Mouse (Mus musculus): Measurements from ENCODE around the gene Itpkc.

Gene Itpkc

GRCm38 (mm10) chr7:27237527-27237926, 9.1 kb upstream of the Itpkc start:
- DNase-seq (ENCODE audit: low spot score in 2 of 2), result no peak

- DNase-seq (ENCODE audit: low spot score in 2 of 2), result no peak
Observed at GRCm38 (mm10) chr7:27235726-27236125, 7.3 kb upstream of the Itpkc start.

- no peak for DNase-seq (ENCODE audit: low spot score in 2 of 2)
Observed at GRCm38 (mm10) chr7:27233300-27233699, 4.8 kb upstream of the Itpkc start.

- DNase-seq (ENCODE audit: low spot score in 2 of 2), result peak; percentile 78 to 88
Observed at GRCm38 (mm10) chr7:27232781-27233281, 4.4 kb upstream of the Itpkc start, which contains the start of gene Coq8b. Gene Coq8b (plus strand): TSS chr7:27233023.

- DNase-seq (ENCODE audit: low spot score in 2 of 2), result peak; percentile 60 to 62
Observed at GRCm38 (mm10) chr7:27231693-27232331, 3.4 kb upstream of the Itpkc start.

- no peak for DNase-seq (ENCODE audit: low spot score in 2 of 2)
Observed at GRCm38 (mm10) chr7:27230781-27231180, 2.3 kb upstream of the Itpkc start.

- no peak for DNase-seq (ENCODE audit: low spot score in 2 of 2)
Observed at GRCm38 (mm10) chr7:27228865-27229264, 404 bp upstream of the Itpkc start.

- no peak for DNase-seq (ENCODE audit: low spot score in 2 of 2)
Observed at GRCm38 (mm10) chr7:27227676-27228075, 785 bp downstream of the Itpkc start.

- no peak for DNase-seq (ENCODE audit: low spot score in 2 of 2)
Observed at GRCm38 (mm10) chr7:27227276-27227675, 1.2 kb downstream of the Itpkc start.

- DNase-seq (ENCODE audit: low spot score in 2 of 2), result no peak
Observed at GRCm38 (mm10) chr7:27224877-27225575, 3.4 kb downstream of the Itpkc start.

GRCm38 (mm10) chr7:27222538-27222937, 5.9 kb downstream of the Itpkc start:
- no peak for DNase-seq (ENCODE audit: low spot score in 2 of 2)

GRCm38 (mm10) chr7:27221939-27222338, 6.5 kb downstream of the Itpkc start:
- DNase-seq (ENCODE audit: low spot score in 2 of 2), result no peak

- DNase-seq (ENCODE audit: low spot score in 2 of 2), result no peak
Observed at GRCm38 (mm10) chr7:27219937-27220336, 8.5 kb downstream of the Itpkc start.

- DNase-seq (ENCODE audit: low spot score in 2 of 2), result no peak
Observed at GRCm38 (mm10) chr7:27218586-27218985, 9.9 kb downstream of the Itpkc start.

- DNase-seq (ENCODE audit: low spot score in 2 of 2), result no peak
Observed at GRCm38 (mm10) chr7:27212626-27213025, 15.8 kb downstream of the Itpkc start.

- no peak for DNase-seq (ENCODE audit: low spot score in 2 of 2)
Observed at GRCm38 (mm10) chr7:27203730-27204449, 24.6 kb downstream of the Itpkc start.

- DNase-seq (ENCODE audit: low spot score in 2 of 2), result no peak
Observed at GRCm38 (mm10) chr7:27198779-27199178, 29.7 kb downstream of the Itpkc start.

GRCm38 (mm10) chr7:27198355-27198754, 30.1 kb downstream of the Itpkc start:
- no peak for DNase-seq (ENCODE audit: low spot score in 2 of 2)

- no peak for DNase-seq (ENCODE audit: low spot score in 2 of 2)
Observed at GRCm38 (mm10) chr7:27197634-27198033, 30.8 kb downstream of the Itpkc start.

GRCm38 (mm10) chr7:27197136-27197535, 31.3 kb downstream of the Itpkc start:
- no peak for DNase-seq (ENCODE audit: low spot score in 2 of 2)

GRCm38 (mm10) chr7:27195681-27196611, 32.5 kb downstream of the Itpkc start, which contains the start of the genes BC024978 and Snrpa:
Gene BC024978 (plus strand): TSS chr7:27195781.
Gene Snrpa (minus strand): TSS chr7:27196271.
- DNase-seq (ENCODE audit: low spot score in 2 of 2), result peak; percentile 89 to 91
